Mouse (Mus musculus) hematopoietic stem cell, adult 5-6 weeks (primary cell): Measurements from ENCODE around the gene Stat3. TPM values are rescaled to one million over a fixed set of nuclear protein-coding genes. Genes with fewer than 3 reads are reported as not detected.
A peak's percentile ranks its signal among the peaks of the same experiment; 100 is the strongest.

Source experiments
- ATAC-seq, 2 experiments: fragments of 125-278 bp in 1 of 2; replicated peaks in 1 of 2; 2 replicates each; pipeline ENCODE4 v1.8.0; 2016 to 2017; ENCODE audit warnings: inconsistent platforms in 2 of 2, mild to moderate bottlenecking in 2 of 2, moderate number of reproducible peaks in 2 of 2, low read depth in 1 of 2, moderate TSS enrichment in 1 of 2; ENCODE audit not compliant: low FRiP score in 2 of 2, poor library complexity in 2 of 2, severe bottlenecking in 2 of 2, insufficient read depth in 1 of 2, low TSS enrichment in 1 of 2
- total RNA-seq: library from RNA; stranded (forward); fragments of 172-1452, 232-1000 nt; gene quantifications from 2 replicates; pipeline ENCODE4 v1.2.3, GENCODE M21; 2017

Gene Stat3
- total RNA-seq, 1 experiment from 2014 or later: 108 TPM

- ATAC-seq: no peak
Observed at GRCm38 (mm10) chr11:100883640-100884039, 55.7 kb downstream of the Stat3 start.

GRCm38 (mm10) chr11:100879321-100880078, 59.8 kb downstream of the Stat3 start:
- no peak; a peak in 1 of 4 replicates for ATAC-seq

- no peak for ATAC-seq
Observed at GRCm38 (mm10) chr11:100875761-100876160, 63.6 kb downstream of the Stat3 start.

GRCm38 (mm10) chr11:100870968-100871350, 68.4 kb downstream of the Stat3 start:
- no peak for ATAC-seq

GRCm38 (mm10) chr11:100870256-100870967, 68.9 kb downstream of the Stat3 start:
- no peak for ATAC-seq

- ATAC-seq: peak; percentile 22 to 46; a peak in 3 of 4 replicates
Observed at GRCm38 (mm10) chr11:100865618-100866017, 73.7 kb downstream of the Stat3 start.

- no peak for ATAC-seq
Observed at GRCm38 (mm10) chr11:100863141-100863540, 76.2 kb downstream of the Stat3 start.

- no peak for ATAC-seq
Observed at GRCm38 (mm10) chr11:100861836-100862235, 77.5 kb downstream of the Stat3 start.

GRCm38 (mm10) chr11:100861335-100861734, 78.0 kb downstream of the Stat3 start:
- no peak for ATAC-seq

GRCm38 (mm10) chr11:100860198-100861048, 78.9 kb downstream of the Stat3 start:
- ATAC-seq: peak; percentile 95 to 96

- no peak for ATAC-seq
Observed at GRCm38 (mm10) chr11:100859579-100860075, 79.7 kb downstream of the Stat3 start.

- no peak for ATAC-seq
Observed at GRCm38 (mm10) chr11:100858935-100859578, 80.3 kb downstream of the Stat3 start, which contains the start of gene Stat5a. Gene Stat5a, plus strand, starts transcription at chr11:100859351.

GRCm38 (mm10) chr11:100857960-100858359, 81.4 kb downstream of the Stat3 start:
- ATAC-seq: no peak

- no peak for ATAC-seq
Observed at GRCm38 (mm10) chr11:100855178-100855577, 84.2 kb downstream of the Stat3 start.

GRCm38 (mm10) chr11:100854268-100854667, 85.1 kb downstream of the Stat3 start:
- no peak for ATAC-seq

- ATAC-seq: no peak
Observed at GRCm38 (mm10) chr11:100853018-100853417, 86.3 kb downstream of the Stat3 start.

- ATAC-seq: no peak
Observed at GRCm38 (mm10) chr11:100852088-100852487, 87.3 kb downstream of the Stat3 start.
